Mouse (Mus musculus): ENCODE data around the gene Rapgef6.

GRCm38 (mm10) chr11:54673575-54674298 lies 151.1 kb downstream of the Rapgef6 start:
- TF ChIP-seq CTCF (IDR thresholded peaks at IDR 0.05) (no peak), EP300 (IDR thresholded peaks at IDR 0.05; ENCODE audit: insufficient read depth, low read depth, low read length) (no peak)

Data from heart, adult 2 months (tissue).